Mouse (Mus musculus): ENCODE measurements around the gene Gm20388.

Gene Gm20388

DNA sequence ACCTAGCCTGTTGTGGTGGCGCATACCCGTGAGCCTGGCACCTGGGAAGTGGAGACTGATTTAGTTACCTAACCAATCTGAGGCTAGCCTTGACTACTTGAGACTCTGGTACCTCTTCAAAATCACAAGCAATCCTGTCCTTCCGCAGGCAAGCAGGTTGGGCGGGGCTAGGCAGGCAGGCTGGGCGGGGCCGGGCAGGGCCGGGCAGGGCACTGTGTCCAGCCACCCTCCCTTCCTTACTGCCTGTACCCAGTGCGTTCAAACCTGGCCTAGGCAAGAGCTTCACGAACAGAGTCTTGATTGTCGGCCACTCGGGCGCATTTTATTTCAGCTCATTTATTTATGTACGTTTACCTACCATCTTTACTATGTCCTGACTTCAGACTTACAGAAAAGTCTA is 2949.2 kb downstream of the Gm20388 start:
- no peak for DNase-seq

DNA sequence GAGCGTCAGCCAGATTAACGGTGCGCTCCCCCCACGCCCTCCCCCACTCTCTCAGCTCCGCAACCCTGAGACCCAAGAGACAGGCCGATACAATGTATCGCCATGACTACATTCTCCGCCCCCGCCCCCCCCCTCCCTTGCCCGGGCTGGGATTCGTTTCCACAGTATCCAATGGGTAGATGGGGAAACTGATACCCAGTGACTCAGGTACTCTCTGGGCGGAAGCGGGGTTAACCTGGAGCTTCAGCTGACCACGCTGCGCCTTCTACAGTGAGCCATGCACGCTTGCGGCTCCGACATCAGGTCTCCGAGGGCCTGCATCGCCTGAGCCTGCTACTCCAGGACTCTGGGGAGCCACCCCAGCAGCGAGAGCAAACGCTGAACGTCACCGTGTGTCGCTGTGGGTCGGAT is 2954.1 kb downstream of the Gm20388 start:
- DNase-seq, result no peak

DNA sequence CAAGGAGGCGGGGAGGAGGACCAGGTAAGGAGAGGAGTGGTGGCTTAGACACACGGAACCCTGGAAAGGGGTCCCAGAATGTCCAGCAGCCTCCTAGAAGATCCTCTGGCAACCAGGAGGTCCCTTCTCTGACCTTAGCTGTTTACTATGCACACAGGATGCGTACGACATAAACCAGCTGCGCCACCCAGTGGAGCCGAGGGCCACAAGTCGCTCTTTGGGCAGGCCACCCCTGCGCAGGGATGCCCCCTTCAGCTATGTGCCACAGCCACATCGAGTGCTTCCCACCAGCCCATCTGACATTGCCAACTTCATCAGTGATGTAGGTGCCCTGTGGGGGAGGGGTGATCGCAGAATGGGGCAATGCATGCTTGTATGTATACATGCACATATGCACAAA is 2954.8 kb downstream of the Gm20388 start:
- no peak for DNase-seq

DNA sequence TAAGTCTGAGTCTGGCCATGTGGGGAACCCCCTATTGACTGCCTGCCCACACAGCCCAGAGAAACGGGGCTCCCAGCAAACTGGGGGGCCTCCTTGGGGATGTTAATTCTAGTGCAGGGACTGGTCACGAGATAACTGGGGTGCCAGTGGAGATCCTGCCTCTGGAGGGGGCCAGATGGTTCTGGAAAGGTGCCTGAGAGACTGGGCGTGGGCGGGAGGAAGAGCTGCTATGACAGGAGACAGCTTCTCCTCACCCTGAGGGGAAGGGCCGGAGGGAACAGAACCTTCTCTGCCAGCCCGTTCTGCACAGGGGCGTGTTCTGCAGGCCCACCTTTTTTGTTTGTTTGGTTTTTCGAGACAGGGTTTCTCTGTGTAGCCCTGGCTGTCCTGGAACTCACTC is 2955.6 kb downstream of the Gm20388 start:
- DNase-seq, result no peak

DNA sequence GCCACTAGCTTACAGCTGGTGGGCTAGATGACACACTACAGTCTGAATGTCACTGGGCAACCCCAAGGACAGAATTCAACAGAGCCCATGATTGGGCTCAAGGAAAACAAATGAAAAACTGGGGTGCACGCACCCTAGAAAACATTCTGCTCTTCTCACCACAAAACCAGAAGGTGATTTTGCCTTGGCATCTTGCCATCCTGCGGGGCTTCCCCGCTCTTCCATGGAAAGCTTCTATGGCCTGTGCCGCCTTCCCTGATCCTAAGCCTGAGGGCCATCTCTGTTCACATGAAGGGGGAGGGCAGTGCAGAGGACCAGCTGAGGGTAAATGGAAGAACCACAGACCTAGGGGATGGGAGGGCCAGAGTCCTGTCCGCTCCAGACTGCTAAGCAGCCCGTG is 2957.3 kb downstream of the Gm20388 start:
- no peak for DNase-seq

DNA sequence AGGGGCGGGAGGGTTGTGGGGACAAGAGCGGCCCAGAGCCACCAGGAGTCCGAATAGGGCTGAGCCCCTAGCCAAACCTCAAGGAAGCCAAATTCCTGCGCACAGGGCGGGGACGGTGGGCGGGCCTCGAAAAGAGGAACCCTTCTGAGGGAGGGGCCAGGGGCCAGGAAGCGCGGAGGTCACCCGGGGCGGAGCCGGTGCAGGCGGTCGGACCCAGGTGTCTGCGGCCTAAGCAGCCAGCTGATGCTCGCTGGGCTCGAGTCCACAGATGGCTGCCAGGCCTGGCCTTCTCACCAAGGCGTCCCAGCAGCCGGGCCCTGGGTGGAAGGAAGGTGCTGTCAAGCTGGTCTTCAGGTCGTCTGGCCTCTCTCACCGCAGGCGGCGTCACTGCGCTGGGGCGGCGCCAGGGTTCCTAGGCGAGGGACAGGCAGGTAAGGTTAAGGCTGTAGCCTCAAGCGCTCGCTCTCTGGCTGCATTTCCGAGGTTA is 2959.8 kb downstream of the Gm20388 start:
- peak; percentile 76 for DNase-seq

DNA sequence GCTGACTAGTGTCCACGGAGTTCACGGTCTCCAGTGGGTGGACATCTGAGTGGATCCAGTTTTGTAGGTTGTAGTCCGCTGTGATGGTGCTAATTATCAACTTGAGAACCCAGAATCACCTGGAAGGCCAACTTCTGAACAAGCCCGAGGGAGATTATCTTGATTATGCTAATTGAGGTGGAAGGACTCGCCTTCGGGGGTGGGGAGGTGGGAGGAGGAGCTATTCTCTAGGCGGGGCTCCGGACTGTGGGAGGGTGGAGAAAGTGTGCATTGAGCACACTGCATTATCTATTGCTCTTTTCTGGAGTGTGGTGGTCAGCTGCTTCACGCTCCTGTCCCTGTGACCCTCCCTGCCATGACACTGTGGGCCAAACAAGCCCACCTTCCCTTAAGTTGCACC is 2961.0 kb downstream of the Gm20388 start:
- DNase-seq, result no peak

DNA sequence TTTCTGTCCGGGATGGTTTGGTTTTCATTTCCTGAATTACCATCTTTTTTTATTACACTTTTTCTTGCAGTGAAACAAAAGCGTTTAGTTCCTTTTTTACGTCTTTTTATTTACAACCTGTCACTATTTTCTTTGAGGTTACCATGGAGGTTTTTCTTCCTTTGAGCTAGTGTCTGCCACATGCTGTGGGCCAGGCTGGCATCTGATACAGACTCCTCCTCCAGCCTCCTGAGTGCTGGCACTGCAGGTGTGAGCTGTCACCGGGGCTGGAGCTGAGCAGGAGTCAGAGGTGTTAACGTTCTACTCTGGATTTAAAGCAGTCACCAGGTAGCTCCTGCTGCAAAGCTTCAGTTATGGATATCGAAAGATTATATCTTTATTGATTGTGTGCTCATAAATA is 2962.5 kb downstream of the Gm20388 start:
- DNase-seq, result no peak

DNA sequence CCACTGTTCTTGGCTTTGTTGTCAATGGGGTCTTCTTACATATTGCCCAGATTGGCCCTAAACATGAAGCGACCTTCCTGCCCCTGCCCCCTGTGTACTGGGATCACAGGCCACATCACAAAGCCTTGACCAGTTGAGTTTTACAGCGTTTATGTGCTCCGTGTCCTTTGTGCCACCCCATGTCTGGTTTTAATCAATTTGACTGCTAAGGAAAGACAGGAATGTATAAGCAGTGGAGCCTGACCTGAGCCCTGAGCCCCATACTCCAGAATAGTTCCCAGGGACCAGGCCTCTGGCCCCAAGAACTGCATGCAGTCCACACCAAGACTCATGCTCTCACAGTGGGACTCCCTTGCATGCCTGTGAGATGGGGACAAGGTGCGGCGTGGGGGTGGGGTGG is 2964.5 kb downstream of the Gm20388 start:
- no peak for DNase-seq

DNA sequence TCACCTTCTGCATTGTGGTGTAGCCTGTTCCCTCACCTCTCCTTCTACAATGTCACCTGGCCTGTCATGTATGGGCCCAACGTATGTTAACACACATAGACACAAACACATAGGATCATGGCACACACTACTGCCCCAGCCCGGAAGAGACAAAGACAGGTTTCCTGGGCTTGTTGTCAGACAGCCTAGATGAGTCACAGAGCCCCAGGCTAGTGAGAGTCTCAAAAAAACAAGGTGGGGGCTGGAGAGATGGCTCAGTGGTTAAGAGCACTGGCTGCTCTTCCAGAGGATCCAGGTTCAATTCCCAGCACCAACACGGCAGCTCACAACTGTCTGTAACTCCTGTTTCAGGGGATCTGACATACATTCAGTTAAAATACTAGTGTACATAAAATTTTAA is 2967.6 kb downstream of the Gm20388 start:
- DNase-seq, result no peak

DNA sequence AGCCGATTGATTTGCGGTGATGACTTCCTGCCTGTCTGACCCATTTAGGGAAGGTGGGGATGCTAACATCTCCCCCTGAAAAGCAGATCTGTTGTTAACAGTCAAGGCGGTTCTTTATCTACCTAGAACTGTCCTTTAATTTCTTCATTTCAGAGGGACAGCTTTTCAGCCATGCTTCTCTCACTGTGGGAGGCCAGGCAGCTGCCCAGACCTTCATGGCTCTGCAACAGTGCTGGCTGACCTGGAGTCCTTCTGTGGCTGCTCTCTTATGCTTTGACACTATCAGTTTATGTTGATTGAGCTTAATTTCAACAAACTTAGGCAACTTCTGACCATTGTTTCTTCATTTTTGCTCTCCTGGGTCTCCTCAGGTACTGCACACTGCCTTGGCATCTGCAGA is 2969.7 kb downstream of the Gm20388 start:
- DNase-seq, result no peak

DNA sequence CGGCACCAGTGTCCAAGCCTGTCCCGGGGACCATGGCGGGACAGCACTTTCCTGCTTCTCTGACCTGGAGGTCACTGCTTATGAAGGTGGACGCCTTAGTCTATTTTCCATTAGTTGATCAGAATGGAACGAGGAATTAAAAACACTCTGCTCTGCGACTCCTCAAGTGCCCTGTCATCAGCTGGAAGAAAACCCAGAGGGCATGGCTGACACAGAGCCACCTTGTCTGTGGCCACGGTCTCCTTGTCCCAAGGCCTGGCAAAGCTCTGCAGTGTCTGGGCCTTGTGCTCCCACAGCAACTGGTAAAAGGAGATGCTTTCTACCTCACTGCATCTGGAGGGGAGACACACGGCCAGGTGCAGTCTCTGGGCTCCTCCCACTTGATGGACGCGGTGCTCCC is 2973.0 kb downstream of the Gm20388 start:
- no peak for DNase-seq

DNA sequence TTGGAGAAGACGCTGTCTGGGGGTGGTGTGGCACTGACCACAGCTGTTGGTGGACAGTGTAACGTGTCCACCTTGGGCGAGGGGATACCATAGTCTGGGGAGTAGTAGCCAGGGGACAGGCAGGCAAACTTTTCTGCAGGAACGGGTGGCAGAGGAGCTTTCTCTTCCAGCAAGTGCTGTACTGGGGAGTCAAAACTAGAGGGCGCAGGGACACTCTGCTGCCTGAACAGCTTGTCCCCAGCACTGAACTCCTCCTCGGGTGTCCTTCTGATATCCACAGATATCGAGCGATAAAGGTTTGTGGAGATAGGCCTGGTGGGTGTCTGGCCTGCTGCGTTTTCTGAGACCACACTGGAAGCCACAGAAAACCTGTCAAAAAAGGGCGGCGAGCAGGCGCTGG is 2980.8 kb downstream of the Gm20388 start:
- no peak for DNase-seq

DNA sequence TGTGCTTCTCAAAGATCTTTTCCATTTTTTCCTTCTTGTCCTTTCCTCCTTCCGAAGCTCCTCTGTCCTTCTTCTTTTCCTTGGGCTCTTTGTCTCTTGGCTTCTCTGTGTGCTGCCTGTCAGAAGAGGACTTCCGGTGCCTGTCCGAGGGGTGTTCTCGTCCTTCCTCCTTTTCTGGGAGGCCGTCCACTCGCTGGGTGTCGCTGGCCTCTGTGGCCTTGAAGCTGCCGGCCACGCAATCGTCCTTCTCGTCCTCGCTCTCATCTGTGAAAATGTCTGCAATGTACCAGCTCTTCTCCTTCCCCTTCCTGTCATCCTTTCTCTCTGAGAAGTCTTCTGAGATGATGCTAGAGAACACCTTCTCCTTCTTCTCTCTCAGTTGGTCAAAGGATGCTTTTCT is 2982.8 kb downstream of the Gm20388 start:
- DNase-seq, result no peak

DNA sequence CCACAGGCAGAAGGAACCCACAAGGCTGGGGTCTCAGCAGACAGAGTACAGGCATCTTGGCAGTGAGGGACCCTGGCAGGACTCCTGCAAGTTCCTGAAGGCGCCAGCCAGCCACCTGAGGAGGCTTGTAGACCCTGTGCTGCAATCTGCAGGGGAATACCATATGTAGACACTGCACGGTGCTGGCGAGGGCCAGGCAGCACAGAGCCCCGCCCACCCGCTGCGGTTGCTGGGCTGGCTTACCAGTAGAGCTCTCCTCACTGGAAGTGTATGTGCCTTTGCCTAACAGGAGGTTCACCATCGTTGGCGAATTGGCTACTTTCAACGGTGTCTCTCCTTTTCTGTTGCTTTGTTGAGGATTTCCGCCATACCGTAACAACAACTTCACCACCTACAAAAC is 2985.7 kb downstream of the Gm20388 start:
- no peak for DNase-seq

DNA sequence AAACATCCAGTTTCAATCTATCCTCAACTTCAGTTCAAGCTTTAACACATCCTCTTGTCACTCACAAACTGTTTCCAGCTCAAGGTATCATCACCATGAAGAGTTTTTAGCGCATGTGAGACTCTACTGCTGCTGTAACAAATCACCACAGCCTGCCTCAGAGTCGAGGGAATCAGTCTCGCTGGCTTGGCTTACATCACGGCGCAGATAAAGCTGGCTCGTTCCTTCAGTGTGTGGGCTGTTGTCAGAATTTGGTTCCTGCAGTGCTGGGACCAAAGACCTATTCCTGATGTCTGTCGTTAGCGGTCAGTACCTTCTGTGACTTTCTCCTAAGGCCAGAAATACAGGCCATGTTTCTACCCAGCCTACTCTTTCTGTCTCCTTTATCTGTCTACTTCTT is 2986.6 kb downstream of the Gm20388 start:
- no peak for DNase-seq

DNA sequence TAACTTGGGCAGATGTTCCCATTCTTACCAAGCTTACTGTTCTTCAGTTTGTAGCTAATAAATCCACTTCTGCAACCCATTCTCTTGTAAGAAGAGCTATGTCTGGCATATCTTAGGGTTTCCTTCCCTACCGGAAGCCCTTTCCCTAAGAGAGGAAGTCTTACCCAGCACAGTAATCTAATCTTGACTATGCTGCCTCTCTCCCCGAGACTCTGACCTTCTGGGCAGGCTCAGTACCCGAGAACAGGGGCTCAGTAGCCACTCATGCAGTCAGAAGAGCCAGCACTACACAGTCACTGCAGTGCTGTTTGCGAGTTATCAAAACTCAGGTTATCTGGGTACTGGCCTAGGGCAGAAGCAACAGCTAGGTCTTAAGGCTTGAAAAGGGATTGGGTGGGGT is 2987.4 kb downstream of the Gm20388 start:
- DNase-seq, result no peak

DNA sequence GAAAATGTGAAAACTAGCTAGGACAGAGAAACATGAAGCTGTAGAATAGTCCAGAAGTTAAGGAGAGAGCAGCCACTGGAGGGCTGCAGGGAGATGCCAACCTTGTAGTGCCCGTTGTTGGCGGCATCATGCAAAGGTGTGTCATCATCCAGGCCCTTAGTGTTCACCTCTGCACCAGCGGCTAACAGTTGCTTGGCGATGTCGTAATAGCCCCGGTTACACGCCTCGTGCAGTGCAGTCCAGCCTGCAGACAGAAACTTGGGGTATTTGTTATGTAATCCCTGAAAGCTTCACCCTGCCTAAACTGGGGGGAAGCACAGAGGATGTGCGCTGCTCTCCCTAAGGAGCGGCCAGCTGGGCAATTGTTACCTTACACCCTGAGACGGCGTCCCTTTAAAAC is 2987.8 kb downstream of the Gm20388 start:
- no peak for DNase-seq

DNA sequence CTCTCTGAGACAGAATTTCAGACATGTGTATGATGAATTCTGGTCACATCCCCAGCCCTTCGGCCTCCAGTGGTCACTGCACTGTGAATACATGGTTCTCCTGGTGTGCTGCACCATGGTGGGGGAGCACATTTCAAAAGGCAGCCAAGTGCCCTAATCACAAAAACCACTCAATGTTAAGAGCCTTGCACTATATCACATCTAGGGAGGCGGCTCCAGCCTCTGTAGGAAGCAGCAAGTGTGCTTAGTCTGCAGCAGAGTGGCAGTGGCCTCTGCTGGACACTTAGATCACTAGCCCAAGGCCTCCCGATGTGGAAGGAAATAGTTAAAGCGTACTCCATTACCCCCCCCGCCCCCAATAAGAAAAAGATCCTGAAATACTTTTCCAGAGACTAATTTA is 2988.4 kb downstream of the Gm20388 start:
- no peak for DNase-seq

DNA sequence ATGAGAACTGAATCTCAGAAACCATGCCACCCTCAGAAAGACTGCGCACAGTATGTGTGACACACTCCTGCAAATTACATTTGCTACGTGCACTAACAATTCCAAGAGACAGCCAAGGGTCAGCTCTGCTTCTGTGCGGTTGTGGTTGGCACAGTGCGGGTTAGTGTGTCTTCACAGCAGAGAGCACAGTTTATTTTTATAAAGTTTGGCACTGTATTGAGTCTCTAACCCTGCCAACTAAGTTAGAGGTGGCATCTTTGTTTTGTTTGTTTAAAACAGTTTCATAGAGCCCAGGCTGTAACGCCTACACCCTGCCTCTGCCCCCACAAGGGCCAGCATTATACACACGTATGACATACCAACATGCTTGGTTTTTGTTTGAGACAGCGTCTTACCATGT is 2990.8 kb downstream of the Gm20388 start:
- DNase-seq, result no peak

DNA sequence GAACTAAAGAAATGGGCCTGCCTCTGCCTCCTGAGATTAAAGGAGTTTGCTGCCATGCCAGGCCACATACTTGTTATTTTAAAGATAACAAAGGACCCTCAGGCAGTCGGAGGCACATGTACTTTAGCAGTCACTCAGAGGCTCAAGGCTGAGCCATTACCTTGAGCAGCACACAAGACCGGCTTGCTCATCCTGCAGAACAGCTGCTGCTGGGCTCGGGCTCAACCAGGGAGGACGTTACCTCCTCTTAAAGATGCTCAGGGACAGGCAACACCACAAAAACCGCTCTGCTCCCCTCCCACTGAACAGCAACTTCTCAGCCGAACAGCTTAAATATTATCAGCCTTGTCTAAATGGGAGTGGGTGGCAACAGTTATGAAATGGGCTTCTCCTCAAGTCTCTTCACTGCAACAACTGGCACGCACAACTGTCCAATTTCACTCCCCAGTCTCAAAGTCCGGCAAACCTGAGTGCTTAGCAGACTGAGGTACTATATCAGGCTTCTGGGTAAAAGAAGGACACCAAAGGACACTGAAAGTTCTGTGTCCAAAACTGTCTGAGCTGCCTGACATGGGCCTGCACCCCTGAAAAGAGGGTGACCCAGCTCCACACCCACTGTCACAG is 2991.4 kb downstream of the Gm20388 start:
- no peak for DNase-seq

DNA sequence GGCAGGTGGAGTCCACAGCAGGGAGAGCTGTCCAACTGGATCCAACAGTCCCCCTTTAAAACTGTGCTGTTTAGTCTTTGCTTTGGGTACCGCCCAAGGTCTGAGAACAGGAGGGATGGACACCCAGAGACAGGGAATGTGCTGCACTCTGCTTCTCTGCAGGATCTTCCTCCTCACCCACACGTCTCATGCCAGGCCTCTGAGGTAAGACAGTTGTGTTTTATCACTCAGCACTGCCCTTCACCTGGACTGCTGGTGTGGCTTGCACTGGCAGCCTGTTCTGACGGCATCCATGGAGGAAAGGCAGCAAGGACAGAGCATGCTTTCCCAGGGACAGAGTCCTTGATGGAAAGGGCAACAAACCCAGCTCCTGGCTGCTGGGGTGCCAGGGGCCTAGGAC is 2991.9 kb downstream of the Gm20388 start:
- no peak for DNase-seq

DNA sequence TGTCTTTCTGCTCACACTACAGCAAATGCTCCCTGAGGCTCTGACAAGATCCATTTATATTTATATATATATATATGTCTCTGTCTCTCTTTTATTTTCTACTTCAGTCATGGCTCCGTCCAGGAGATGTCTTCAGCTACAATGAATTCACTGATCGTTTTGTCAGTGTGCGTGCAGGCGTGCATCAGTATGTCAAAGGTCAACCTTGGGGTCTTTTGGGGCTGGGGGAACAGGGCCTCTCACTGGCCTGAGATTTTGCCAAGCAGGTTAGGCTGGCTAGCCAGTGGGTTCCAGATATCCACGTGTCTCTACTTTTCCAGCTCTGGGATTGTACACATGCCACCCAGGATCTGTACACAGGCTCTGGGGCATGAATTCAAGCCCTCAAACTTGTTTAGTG is 2992.4 kb downstream of the Gm20388 start:
- DNase-seq, result no peak

DNA sequence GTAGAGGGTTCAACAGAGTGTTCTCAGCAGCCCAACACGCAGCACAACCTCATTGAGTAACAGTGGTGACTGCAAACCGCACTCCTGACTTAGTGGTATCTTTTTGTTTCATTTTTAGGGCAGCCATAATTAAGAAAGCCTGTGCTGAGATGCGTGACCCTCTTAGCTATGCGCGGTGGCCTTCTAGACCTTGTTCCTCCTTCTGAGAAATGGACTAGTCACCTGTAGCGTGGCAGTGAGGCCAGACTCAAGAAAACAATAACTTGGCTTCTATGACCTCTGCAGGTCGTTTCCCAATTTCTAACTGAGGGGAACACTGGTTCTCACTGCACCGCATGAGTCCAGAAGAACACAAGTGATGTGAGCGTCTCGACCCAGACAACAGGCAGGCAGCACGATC is 2993.9 kb downstream of the Gm20388 start:
- no peak for DNase-seq

DNA sequence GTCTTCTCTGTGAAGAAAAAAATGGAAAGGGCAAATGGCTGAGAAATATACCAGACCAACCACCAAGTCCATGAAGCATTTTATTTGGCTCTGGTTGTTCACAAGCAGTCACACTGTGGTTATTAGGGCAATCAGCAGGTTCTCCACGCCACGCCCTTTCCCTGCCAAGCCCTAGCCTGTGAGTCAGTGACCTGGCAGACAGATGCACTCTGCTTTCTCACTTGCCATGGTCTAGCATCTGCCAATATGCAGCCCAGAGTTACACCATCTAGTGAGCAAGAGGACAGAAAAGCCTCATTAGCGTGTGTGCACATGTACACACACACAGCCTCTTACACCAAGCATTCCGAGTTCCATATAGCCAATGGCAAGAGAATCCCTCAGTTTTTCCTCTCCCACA is 2994.7 kb downstream of the Gm20388 start:
- no peak for DNase-seq
